Mouse (Mus musculus): ENCODE results near the gene Vmn1r42.
"Not testable (repeated sequence)": the region's sequence is repeated elsewhere in the genome, so short reads cannot be mapped to it uniquely, and the experiment has no call there.

Gene Vmn1r42

DNA sequence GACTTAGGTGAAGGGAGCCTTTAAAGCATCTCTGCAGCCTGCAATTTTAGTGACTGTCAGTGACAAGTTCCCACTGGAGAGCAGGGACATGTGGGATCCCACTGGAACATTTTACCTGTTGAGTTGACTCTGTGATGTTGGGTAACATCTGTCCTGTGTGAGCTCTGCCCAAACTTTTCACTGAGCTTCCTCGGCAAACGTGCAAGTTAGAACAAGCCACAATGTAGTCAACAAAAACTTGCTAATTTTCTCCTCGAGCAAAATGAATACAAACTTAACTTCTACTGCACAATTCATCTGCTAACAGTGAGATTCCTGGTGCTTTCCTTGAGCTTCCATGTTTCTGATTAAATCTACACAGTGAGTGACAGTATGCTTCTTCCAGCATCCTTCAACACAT is at the start of gene Vmn1r42, which contains the start of gene Vmn1r43:
Vmn1r42 (minus strand) TSS at position 101 of the 400 bp plus-strand sequence.
Vmn1r43 (minus strand) TSS at position 101 of the 400 bp plus-strand sequence.
- DNase-seq (ENCODE audit: extremely low read depth, low read depth, low spot score): not testable (repeated sequence)

DNA sequence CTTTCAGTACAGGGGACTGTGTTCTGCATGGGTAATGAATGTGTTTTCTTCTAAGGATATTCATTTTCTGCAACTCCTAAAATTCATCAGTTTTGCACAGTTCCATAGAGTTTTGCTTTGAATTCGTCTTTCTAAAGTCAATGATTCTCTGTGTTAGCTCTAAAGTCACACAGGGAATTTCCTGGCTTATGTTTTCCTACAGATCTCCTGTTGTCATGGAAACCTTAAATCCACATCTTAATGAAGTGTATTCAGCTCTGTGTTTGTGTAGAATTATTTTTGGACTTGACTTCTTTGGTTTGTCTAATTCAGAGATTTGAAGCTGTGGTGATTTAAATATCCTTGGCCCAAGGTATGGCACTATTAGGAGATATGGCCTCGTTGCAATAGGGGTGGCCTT is 7.6 kb upstream of the Vmn1r42 start:
- DNase-seq (ENCODE audit: extremely low read depth, low read depth, low spot score): no peak

DNA sequence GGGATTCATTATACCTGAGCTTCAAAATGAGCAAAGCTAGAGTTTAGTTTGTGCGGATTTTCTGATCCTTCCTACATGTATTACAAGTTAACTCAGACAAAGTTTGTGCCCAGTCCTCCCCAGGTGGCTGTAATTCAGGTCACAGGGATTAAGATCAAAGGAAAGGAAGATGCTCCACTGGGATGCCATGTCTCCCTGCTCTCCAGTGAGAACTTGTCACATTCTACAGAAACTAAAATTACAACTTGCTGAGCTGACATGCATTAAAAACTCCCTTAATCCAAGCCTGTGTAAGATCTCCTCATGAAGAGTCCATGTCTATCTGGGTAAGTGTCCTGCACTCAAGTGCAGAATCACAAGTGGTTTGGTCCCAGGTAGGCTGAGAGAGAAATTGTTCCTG is 7.1 kb upstream of the Vmn1r42 start, which contains the start of gene Vmn1r44:
Vmn1r44 (plus strand) TSS at position 301 of the 400 bp plus-strand sequence.
- DNase-seq (ENCODE audit: extremely low read depth, low read depth, low spot score): no peak

DNA sequence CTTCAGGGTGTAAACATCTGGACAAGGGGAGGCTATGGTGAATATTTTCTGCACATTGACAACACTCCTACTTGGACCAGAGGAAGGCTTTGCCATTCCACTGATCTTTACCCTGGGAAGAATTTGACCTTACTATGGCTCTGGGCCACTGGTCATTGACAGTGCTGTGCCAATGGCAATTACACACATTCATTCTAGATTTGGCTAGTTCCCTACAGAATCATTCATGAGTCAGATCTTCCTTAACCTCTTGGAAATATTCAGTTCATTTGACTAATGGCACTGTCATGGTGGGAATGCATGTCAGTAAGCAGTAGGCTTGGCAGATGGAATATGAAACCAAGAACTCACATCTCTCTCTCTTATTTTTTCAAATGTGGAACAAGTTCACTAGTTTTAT is 4.7 kb upstream of the Vmn1r42 start:
- DNase-seq (ENCODE audit: extremely low read depth, low read depth, low spot score): no peak

DNA sequence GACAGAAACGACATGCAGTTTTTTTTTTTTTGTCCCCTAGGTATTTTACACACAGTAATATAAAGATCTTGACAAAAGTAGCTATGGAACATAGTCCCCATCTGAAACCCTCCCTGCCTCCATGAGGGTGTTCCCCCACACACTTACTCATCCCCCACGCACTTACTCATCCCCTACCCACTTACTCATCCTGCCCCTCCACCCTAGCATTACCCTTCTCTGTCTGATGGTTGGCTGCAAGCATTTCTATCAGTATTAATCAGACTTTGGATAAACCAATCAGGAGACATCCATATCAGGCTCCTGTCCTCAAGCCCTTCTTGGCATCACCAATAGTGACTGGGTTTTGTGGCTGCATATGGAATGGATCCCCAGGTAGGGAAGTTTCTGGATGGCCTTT is 750 bp upstream of the Vmn1r42 start:
- DNase-seq (ENCODE audit: extremely low read depth, low read depth, low spot score): no peak

DNA sequence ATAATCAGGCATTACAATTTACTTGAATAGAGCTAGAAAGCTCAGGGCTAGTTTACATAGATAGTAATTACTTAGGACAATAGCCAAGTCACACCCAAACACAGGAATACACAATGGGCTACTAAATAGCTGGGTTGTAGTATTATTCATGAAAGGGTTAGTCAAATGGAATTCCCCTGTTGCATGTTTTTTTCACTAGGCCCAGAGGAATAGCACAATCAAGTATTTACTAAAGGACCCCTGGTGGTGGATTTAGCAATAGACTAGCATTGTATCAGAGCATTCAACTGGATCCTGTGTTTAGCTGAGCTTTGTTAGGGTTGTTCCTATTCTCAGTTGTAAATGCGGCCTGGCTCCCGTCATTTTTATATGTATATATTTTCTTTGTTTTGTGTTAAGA is 8.2 kb downstream of the Vmn1r42 start:
- DNase-seq (ENCODE audit: extremely low read depth, low read depth, low spot score): no peak

DNA sequence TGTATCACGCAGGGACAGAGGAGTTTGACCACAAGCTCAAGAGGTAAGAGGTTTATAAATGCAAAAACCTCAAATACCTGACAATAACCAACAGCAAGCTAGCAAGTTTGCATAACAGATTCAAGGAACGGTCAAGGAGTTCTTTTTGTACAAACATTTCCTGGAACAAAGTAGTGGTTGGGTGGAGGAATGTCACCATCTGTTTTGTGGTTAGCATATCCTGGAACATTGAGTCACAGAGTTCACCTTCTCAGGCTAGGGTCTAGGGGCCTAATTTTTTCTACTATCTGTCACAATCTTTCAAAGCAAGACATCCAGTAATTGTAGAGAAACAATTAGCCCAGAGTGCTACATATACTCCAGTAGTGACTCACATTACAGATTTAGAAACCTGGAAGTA is 8.9 kb downstream of the Vmn1r42 start:
- no peak for DNase-seq (ENCODE audit: extremely low read depth, low read depth, low spot score)

DNA sequence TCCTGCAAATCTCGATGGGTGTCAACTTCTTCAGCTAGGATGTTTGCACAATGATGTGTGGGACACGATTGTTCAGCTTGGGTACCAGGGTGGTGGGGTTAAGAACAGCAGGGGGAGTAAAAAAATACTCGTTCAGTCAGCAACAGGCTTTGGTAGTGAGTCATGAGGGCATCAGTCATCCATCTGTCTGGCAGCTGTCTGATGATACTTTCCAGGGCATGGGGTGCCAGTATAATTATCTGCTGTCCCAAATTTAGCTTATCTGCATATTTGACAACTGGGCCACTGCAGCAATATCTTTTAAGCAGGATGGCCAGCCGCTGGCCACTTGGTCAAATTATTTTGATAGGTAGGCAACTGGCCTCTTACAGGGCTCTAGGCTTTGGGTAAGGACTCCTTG is 12.4 kb downstream of the Vmn1r42 start:
- DNase-seq (ENCODE audit: extremely low read depth, low read depth, low spot score): no peak

DNA sequence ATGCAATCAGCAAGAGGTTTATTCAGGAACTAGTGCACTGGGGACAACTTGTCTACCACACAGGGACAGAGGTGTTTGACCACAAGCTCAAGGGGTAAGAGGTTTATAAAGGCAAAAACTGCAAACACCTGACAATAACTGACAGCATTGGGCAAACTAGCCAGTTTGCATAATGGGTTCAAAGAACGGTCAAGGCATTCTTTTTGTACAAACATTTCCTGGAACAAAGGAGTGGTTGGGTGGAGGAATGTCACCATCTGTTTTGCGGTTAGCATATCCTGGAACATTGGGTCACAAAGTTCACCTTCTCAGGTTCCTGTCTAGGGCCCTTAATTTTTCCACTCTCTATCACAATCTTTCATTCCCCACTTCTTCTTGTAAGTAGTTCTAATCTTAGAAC is 16.4 kb downstream of the Vmn1r42 start:
- DNase-seq (ENCODE audit: extremely low read depth, low read depth, low spot score): no peak

DNA sequence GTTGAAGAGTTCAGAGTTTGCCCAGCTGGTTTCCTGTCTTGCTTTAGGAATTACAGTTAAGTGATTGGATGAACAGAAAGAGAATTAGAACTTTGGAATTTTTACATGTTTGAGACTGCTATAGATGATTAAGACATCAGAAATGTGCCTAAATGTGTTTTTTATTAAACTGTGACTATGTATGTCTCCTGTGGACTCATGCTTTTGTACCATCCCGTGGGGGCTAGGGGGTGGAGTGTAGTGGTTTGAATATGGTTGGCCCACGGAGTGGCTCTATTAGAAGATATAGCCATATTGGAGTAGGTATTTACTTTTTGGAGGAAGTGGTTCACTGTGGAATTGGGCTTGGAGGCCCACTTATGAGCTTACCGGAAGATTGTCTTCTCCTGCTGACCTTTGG is 18.7 kb downstream of the Vmn1r42 start:
- no peak for DNase-seq (ENCODE audit: extremely low read depth, low read depth, low spot score)

All from fat pad, adult 2 months (tissue).